Mouse (Mus musculus): ENCODE results near the gene Vmn2r2.

Vmn2r2 gene

DNA sequence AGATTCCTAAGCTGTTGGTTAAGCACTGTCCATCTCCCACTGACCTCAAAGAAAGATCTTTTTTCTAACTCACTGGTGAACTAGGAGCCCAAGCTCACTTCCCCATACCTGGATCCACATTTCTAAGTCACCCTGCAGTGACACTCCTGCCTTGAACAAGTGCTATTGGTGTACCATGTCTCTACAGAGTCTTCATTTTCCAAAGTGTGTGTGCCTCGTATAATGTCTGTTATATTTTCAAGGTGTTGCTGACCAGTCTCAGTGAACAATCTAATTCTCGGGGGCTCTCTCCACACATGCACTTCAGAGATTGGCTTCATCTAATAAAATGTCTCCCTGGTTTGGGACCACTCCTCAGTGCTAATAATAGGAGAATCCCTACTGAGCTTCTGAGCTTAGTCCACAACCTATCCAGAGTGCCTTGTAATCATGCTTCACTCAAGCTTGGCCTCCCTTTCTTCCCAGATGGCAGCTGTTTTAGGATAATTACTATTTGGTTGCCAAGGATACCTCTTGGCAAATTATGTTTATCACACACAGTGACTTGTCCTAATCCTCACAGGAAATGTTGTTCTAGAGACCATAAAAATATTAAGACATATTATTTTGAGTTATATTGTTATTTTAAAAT, at the start of gene Vmn2r2:
Gene Vmn2r2, minus strand, starts transcription at position 51 of the 631 bp plus-strand sequence.
- no peak for DNase-seq (ENCODE audit: inconsistent ontology term)

DNA sequence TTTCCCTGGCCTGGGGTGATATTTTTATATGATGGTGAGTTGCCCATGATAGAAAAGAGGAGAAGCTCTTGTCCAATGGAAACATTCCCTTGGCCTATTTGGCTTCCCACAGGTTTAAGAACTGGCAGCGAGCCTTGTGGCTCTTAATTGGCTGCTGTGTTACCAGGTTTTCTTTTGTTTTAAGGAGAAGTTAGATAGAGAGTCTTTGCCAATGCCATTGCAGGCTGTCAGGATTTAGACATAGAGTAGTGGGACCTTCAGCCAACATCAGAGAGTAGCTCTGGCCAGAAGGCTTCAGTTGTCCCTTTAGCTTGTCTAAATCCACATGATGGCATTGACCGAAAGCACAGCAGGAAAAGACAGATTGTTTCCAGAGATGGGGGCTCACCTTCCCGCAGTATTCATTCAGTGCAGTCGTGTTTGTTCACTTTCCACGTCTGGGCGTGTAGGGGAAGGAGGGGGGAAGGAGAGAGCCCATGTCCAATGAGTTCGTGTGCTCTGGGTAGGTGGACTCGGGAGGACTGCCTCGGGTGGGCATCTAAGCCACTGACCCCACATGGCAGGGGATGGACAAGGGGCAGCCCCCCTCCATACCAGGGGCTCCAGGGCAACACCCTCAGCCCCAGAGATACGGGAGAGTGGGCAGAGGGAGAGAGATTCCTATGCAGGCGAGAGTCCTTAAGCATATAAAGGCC, 28.2 kb downstream of the Vmn2r2 start:
- no peak for DNase-seq (ENCODE audit: inconsistent ontology term)

DNA sequence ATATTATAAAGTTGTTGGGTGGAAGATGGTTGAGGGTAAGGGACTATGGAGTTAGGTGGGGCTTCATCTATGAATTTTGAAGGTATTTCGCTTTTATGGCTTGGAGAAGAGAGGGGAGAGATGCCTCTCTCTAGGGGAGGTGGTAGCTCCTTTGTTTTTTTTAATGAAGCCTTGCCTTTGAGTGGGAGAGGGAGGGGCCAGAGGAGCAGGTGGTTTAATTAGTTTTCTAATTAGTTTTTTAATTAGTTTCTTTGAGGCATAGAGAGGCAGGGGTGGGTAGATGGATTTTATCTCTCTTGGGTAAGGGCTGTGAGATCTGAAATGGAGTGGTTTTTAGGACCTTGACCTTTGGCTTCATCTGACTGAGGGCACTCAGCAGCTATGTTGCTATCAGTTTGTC, 29.0 kb downstream of the Vmn2r2 start:
- no peak for DNase-seq (ENCODE audit: inconsistent ontology term)

DNA sequence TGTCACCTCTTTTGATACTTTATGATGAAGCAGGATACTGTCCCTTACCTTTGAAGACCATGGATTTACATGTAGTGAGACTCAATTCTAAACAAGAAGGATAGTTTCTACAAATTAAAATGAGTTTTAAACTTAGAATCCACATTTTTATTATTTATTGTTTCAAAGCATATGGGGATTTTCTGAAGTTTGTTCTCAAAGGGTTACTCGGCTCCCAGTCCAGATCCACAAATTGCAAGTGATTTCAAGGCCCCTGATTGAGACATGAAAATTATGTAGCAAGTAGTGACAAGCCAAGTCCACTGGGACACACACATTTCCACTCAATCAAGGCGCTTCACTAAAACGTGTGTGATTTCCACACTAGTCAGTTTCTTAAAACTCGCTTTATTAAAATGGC, 60.5 kb downstream of the Vmn2r2 start, which contains the start of gene Vmn2r1:
Gene Vmn2r1, plus strand, starts transcription at position 301 of the 400 bp plus-strand sequence.
- no peak for DNase-seq (ENCODE audit: inconsistent ontology term)

Data from Muller cell, postnatal 12 days (primary cell).